Mouse (Mus musculus) liver, embryonic 14.5 days (tissue): ENCODE data around the gene Canx. TPM values are rescaled to one million over a fixed set of nuclear protein-coding genes. Genes with fewer than 3 reads are reported as not detected.
A peak's percentile ranks its signal among the peaks of the same experiment; 100 is the strongest.

Source experiments
- ATAC-seq: fragments of 200-750 bp; cut with Nextera tagmentation; 2 replicates; pipeline ENCODE4 v1.8.0; 2017; ENCODE audit warnings: moderate number of reproducible peaks, mild to moderate bottlenecking, moderate library complexity; ENCODE audit not compliant: insufficient read depth
- DNase-seq, 3 experiments: peaks; one replicate each; pipeline ENCODE4 v3.0.0-alpha.2; 2012 to 2013; ENCODE audit warnings: low read depth in 3 of 3, low spot score in 3 of 3
- H3K27ac ChIP-seq: fragments of 300-500 bp; sonication (generic); 2 replicates; pipeline ENCODE4 v1.5.1; 2014; ENCODE audit warnings: moderate library complexity, mild to moderate bottlenecking, control low read depth, inconsistent platforms
- H3K27me3 ChIP-seq: fragments of 300-500 bp; sonication (generic); 2 replicates; pipeline ENCODE4 v1.6.1; 2014; ENCODE audit warnings: mild to moderate bottlenecking, low read length, moderate library complexity; ENCODE audit not compliant: control insufficient read depth, insufficient read depth
- H3K36me3 ChIP-seq: fragments of 300-500 bp; sonication (generic); replicated peaks from 2 replicates; pipeline ENCODE4 v1.6.1; 2014; ENCODE audit warnings: low read depth; ENCODE audit not compliant: control insufficient read depth, insufficient read depth
- H3K4me1 ChIP-seq, 2 experiments: fragments of 200-500 bp in 1 of 2; fragments of 300-500 bp in 1 of 2; sonication (generic) in 1 of 2; replicated peaks; 2 replicates each; pipeline ENCODE4 v1.6.1; 2012 to 2014; ENCODE audit warnings: antibody characterized with exemption in 1 of 2, inconsistent platforms in 1 of 2, low read length in 1 of 2; ENCODE audit not compliant: control insufficient read depth in 2 of 2, insufficient read depth in 2 of 2
- H3K4me2 ChIP-seq: fragments of 300-500 bp; sonication (generic); 2 replicates; pipeline ENCODE4 v1.6.1; 2014; ENCODE audit warnings: low read depth, mild to moderate bottlenecking, control low read depth, moderate library complexity
- H3K4me3 ChIP-seq, 2 experiments: fragments of 200-500 bp in 1 of 2; fragments of 300-500 bp in 1 of 2; sonication (generic) in 1 of 2; 2 replicates each; pipeline ENCODE4 v1.5.1; 2012 to 2014; ENCODE audit warnings: low read depth in 2 of 2, low read length in 2 of 2, mild to moderate bottlenecking in 2 of 2, control low read depth in 1 of 2, inconsistent platforms in 1 of 2, moderate library complexity in 1 of 2; ENCODE audit not compliant: insufficient read depth in 1 of 2
- H3K9ac ChIP-seq: fragments of 300-500 bp; sonication (generic); replicated peaks from 2 replicates; pipeline ENCODE4 v1.6.1; 2014; ENCODE audit warnings: mild to moderate bottlenecking, control low read depth, moderate library complexity
- H3K9me3 ChIP-seq: fragments of 300-500 bp; sonication (generic); 2 replicates; pipeline ENCODE4 v1.6.1; 2016; ENCODE audit warnings: low read length, mixed read lengths; ENCODE audit not compliant: control insufficient read depth
- CTCF ChIP-seq: IDR thresholded peaks from 2 replicates; pipeline ENCODE4 v1.5.1; 2016; ENCODE audit warnings: antibody characterized with exemption, low read depth, control low read depth
- EP300 ChIP-seq: IDR thresholded peaks from 2 replicates; pipeline ENCODE4 v1.6.1; 2016; ENCODE audit warnings: antibody characterized with exemption, low read depth
- WGBS: fragments of 180-500 bp; shearing (Covaris S2); extraction: QIAGEN DNeasy Blood & Tissue Kit; methylation state at CpG from one replicate; pipeline ENCODE4 v1.1.7; 2014; ENCODE audit not compliant: insufficient replicate concordance; 5-methylcytosine and 5-hydroxymethylcytosine counted together
- polyA plus RNA-seq, 2 experiments: library from polyadenylated mRNA; depleted of rRNA in 1 of 2; stranded (reverse) in 1 of 2; unstranded in 1 of 2; fragments of >200 nt; fragmentation: Nextera tagmentation in 1 of 2; extraction: Ambion mirVana in 1 of 2; gene quantifications; 2 replicates each; pipeline versions ENCODE4 v1.2.1 to v1.2.3; 2012 to 2014

Canx gene
- polyA plus RNA-seq, 2 experiments: 91.6 to 136 TPM

DNA sequence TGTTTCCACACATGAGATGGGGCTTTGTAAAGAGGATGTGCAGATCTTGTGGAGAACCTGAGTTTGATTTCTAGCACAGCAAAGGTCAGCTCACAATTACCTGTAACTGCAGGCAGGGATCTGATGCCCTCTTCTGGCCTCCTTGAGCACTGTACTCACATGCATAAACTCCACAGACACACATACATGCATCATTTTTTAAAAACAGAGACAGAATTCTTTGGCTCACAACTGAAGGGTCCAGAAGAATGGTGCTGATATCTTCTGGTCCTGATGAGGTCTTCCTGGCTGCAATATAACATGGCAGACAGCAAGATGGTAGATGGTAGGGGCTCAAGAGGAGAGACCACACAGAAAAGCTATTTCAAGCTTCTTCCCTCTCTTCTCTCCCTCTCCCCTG lies 28.7 kb upstream of the Canx start, which contains the start of gene Cby3:
Gene Cby3, plus strand, starts transcription at position 301 of the 400 bp plus-strand sequence.
- Histone ChIP-seq H3K36me3 (no peaks in the 10 kb centered on the region), H3K27me3 (peaks cover 7% of the 10 kb centered on the region), H3K4me3 (no peak within 1 kb of the TSS), H3K27ac (no peak within 1 kb of the TSS), H3K4me2 (no peak within 1 kb of the TSS), H3K9me3 (no peaks in the 10 kb centered on the region), H3K4me1 (peaks cover 2 to 7% of the 10 kb centered on the region in 2 experiments; a peak in 2 of 4 replicates), H3K9ac (no peak within 1 kb of the TSS)
- DNase-seq: no peak
- no peak for TF ChIP-seq EP300
- peak; percentile 15; the same call in 1 of the 2 replicates for TF ChIP-seq CTCF
- no peak for ATAC-seq

DNA sequence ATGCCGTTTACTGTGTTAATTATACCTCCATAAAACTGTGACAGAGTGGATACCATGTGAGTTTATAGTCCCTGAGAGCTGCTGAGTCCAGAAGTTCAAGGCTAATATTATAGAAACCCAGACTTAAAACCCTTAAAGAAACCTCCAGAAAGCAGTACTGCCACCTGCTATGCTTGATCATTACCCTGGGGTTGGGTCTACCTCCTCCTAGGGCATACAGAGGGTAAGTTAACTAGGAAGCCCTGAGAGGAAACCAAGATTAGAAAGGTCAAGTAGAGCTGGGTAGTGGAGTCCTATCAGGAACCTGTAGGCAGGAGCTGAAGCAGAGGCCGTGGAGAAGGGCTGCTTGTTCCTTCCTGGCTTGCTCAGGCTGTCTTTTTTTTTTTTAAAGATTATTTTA lies 26.7 kb upstream of the Canx start:
- H3K27ac ChIP-seq: no peak overlapping the region
- DNase-seq (no peak), ATAC-seq (no peak)
- H3K27me3 ChIP-seq: no peaks in the 10 kb centered on the region
- H3K9ac ChIP-seq: no peak overlapping the region
- no peak overlapping the region for H3K4me2 ChIP-seq
- WGBS: 58% methylated on average over 2 of the region's 2 CpGs
- no peaks in the 10 kb centered on the region for H3K9me3 ChIP-seq
- TF ChIP-seq EP300 (no peak), CTCF (no peak)
- H3K4me3 ChIP-seq: no peak overlapping the region
- no peaks in the 10 kb centered on the region for H3K36me3 ChIP-seq
- peaks cover 2 to 7% of the 10 kb centered on the region in 2 experiments; a peak in 2 of 4 replicates for H3K4me1 ChIP-seq

DNA sequence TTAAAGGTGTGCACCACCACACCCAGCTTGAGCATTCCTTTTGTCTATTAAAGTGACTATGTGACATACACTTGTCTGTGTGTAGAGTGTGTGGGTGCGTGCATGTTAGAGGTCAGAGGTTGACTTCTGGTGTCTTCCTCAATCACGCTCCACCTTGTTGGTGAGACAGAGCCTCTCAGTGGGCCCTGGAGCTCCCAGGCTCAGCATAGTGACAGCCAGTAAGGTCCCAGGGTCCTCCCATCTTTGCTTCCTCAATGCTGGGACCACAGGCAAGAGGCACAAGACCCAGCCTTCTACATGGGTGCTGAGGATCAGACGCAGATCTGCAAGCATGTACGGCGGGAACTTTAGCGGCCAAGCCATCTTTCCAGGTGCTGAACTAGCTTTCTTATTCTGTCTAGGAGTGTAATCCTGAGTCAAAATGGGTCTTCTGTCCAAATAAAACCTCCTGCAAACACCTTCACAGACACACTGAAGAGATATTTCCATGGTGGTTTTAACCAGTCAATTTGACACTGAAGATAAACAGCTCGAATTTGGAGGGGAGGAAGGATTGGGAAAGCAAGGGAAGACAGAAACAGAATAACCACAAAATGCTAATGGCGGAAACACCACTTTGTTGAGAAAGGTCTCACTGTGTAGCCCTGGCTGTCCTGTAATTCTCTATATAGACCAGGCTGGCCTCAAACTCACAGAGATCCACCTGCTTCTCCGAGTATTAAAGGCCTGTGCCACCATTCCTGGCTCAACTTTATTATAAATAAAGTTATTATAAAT lies 21.0 kb upstream of the Canx start:
- Histone ChIP-seq H3K36me3 (no peaks in the 10 kb centered on the region), H3K9ac (no peak overlapping the region)

DNA sequence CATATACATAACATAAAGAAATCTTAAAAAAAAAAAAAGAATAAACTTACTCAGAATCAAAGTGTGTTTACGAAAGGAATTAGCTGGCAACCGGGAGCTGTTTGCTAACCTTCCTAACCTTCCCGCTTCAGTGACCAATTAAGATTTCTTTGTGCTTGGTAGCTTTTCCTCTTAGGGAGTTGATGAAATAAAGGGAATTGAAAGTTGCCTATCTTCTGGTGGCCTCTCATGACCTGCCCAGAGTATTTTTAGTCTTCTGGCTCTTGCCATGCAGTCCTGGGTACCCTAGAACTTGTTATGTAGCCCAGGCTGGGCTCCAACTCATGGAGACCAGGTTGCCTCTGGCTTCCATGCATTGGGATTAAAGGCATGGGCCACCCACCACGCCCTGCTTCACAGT lies 20.0 kb upstream of the Canx start:
- DNase-seq (no peak), ATAC-seq (no peak)
- H3K9me3 ChIP-seq: no peaks in the 10 kb centered on the region
- peaks cover 0 to 2% of the 10 kb centered on the region in 2 experiments; a peak in 1 of 4 replicates for H3K4me1 ChIP-seq
- H3K4me3 ChIP-seq: no peak overlapping the region
- WGBS: 78% methylated on average over 4 of the region's 4 CpGs
- no peak overlapping the region for H3K4me2 ChIP-seq
- TF ChIP-seq EP300 (no peak), CTCF (no peak)
- H3K36me3 ChIP-seq: no peaks in the 10 kb centered on the region
- no peak overlapping the region for H3K9ac ChIP-seq
- H3K27me3 ChIP-seq: no peaks in the 10 kb centered on the region
- H3K27ac ChIP-seq: no peak overlapping the region

More for the DNA sequence above, 21.0 kb upstream of the Canx start:
- Histone ChIP-seq H3K9me3 (no peaks in the 10 kb centered on the region), H3K27me3 (no peaks in the 10 kb centered on the region), H3K4me2 (no peak overlapping the region), H3K27ac (no peak overlapping the region), H3K4me1 (peaks cover 0 to 2% of the 10 kb centered on the region in 2 experiments; a peak in 1 of 4 replicates), H3K4me3 (no peak overlapping the region)
- no peak for ATAC-seq
- WGBS: 60% methylated on average over 9 of the region's 9 CpGs
- TF ChIP-seq EP300 (no peak), CTCF (no peak)
- no peak for DNase-seq

DNA sequence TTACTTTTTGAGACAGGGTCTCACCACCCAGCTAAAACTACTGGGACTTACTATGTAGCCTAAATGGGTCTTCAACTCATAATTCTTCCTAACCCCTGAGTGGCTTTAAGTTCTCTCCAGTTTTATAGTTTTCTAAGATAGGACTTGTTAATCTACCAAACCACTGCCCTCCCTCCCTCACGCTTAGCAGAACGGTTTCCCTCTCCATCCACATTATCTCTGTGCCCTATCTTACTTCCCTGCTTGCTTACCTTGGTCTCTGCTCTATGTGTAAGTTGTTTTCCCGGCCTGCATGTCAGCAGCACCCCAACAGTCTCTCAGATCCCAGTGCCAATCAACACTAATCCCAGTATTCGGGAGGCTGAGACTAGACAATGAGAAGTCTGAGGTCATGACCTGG lies 11.4 kb upstream of the Canx start:
- ATAC-seq: no peak
- no peak overlapping the region for H3K27ac ChIP-seq
- no peaks in the 10 kb centered on the region for H3K9me3 ChIP-seq
- no peak for DNase-seq
- no peak overlapping the region for H3K4me2 ChIP-seq
- 36% methylated on average over 4 of the region's 4 CpGs for WGBS
- no peaks in the 10 kb centered on the region for H3K36me3 ChIP-seq
- H3K4me1 ChIP-seq: no peaks in the 10 kb centered on the region
- H3K27me3 ChIP-seq: no peaks in the 10 kb centered on the region
- TF ChIP-seq EP300 (no peak), CTCF (no peak)
- H3K9ac ChIP-seq: no peak overlapping the region
- no peak overlapping the region for H3K4me3 ChIP-seq
